Mouse (Mus musculus): ENCODE measurements at regions not wholly inside any gene's neighbourhood (a gene's known extent, or its start where the extent isn't known, plus 50 kb on each side); places are given as distances from the start of the nearest gene placed in this dataset.

DNA sequence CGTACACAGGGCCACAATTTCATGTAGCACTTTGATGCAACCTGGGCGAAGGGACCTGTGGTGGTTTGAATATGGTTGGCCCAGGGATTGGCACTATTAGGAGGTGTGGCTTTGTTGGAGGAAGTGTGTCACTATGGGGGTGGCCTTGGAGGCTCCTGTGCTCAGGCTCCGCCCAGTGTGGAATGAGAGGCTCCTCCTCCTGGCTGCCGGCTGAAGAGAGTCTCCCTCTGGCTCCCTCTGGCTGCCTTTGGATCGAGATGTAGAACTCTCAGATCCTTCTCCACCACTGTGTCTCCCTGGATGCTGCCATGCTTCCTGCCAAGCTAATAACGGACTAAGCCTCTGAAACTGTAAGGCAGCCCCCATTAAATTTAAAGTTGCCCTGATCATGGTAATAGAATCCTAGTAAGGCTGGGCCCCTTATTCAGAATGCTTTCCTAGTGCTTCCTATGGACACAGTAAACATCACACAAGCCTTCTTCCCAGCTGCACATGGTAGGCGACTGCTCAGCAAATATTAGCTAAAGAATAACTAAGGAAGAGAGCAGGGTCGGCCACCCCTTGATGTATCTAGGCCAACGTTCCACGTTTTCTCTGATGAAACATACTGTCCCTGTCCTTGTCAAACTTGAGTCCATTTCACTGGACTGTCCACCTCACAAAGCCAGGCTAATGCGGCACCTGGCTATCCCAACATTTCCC lies 117.2 kb upstream of the Aldh1a3 start:
- no peak for TF ChIP-seq CTCF (IDR thresholded peaks at IDR 0.05; ENCODE audit: borderline replicate concordance, insufficient read depth, low read depth, low read length)
- no peak for TF ChIP-seq POLR2A (IDR thresholded peaks at IDR 0.05; ENCODE audit: borderline replicate concordance, insufficient read depth, low read length)

All from cerebellum, adult 2 months (tissue).